Mouse (Mus musculus): ENCODE results near the gene Stk39. TPM values are rescaled to one million over a fixed set of nuclear protein-coding genes. Genes with fewer than 3 reads are reported as not detected.

Gene Stk39
- polyA plus RNA-seq, 1 experiment from 2014 or later, result 39.5 TPM

DNA sequence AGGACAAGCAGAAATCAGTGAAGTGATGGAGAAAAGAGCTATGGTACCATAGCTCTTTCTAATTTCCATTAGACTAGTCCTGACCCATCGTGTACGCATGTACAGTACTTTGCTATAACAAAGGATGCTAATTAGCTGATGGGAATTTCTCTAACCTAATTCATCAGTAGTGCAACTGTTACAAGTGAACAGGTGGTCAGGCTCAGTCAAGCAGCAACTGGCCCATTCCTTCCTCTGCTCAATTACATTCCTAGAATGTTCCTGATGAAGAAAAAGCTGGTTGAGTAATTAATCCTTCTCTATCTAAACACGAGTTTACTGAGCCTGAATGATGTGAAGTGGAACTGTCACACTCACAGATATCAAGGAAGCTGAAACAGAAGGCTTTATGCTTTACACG lies 275.8 kb downstream of the Stk39 start:
- Histone ChIP-seq H3K4me3 (ENCODE audit: low read depth, low read length) (no peak overlapping the region), H3K4me2 (ENCODE audit: low read depth) (no peak overlapping the region), H3K9ac (ENCODE audit: low read length) (no peak overlapping the region), H3K27me3 (ENCODE audit: control insufficient read depth, insufficient read depth, low read length) (no peaks in the 10 kb centered on the region), H3K9me3 (ENCODE audit: control insufficient read depth, low read length) (no peaks in the 10 kb centered on the region), H3K27ac (ENCODE audit: low read depth, low read length) (no peak overlapping the region), H3K4me1 (ENCODE audit: control insufficient read depth, insufficient read depth, low read length) (no peaks in the 10 kb centered on the region), H3K36me3 (ENCODE audit: control insufficient read depth, insufficient read depth, low read length) (no peaks in the 10 kb centered on the region)
- ATAC-seq (ENCODE audit: insufficient read depth, low FRiP score, low TSS enrichment) (no peak), DNase-seq (ENCODE audit: low spot score) (no peak)
- 77% methylated on average over 4 of the region's 4 CpGs for whole genome bisulfite sequencing

DNA sequence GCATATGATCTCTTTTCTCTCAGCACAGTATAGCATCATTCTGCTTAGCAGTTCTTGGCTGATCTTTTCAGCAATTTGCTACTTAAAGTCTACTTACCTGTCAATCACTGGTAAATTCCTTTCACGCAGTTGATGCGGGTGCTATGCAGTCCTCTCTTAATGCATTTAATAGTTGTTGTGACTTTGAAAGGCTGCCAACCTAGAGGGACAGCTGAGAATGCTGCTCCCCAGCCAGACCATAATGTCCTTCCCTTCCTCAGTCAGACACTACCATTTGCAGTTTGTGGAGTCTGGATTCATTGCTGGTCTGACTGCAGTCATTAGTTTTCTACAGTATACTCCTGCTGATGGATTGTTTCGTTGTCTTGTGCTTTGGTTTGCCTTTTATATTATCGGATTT lies 277.6 kb downstream of the Stk39 start:
- no peaks in the 10 kb centered on the region for H3K27me3 ChIP-seq (ENCODE audit: control insufficient read depth, insufficient read depth, low read length)
- ATAC-seq (ENCODE audit: insufficient read depth, low FRiP score, low TSS enrichment) (no peak), DNase-seq (ENCODE audit: low spot score) (no peak)
- H3K9me3 ChIP-seq (ENCODE audit: control insufficient read depth, low read length), result no peaks in the 10 kb centered on the region
- no peak overlapping the region for H3K4me2 ChIP-seq (ENCODE audit: low read depth)
- H3K4me1 ChIP-seq (ENCODE audit: control insufficient read depth, insufficient read depth, low read length), result no peaks in the 10 kb centered on the region
- no peak overlapping the region for H3K9ac ChIP-seq (ENCODE audit: low read length)
- no peak overlapping the region for H3K4me3 ChIP-seq (ENCODE audit: low read depth, low read length)
- no peaks in the 10 kb centered on the region for H3K36me3 ChIP-seq (ENCODE audit: control insufficient read depth, insufficient read depth, low read length)
- H3K27ac ChIP-seq (ENCODE audit: low read depth, low read length), result no peak overlapping the region
- 83% methylated on average over 4 of the region's 4 CpGs for WGBS

DNA sequence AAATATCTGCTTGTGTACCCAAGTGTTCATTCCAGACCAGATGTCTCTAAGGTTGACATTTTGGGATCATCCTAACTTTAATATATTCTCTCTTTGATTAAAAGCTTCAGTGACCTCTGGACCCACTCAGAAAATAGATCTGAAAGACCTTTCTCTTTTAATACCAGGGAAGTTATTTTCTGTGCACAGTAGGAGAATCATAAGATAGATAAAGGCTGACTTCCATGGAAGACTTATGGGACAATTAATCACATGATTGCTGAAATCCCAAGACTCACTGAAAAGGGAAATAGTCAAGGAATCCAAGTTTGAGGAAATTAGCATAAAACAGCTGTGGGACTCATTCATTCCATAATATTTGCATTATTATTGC lies 278.6 kb downstream of the Stk39 start:
- H3K9me3 ChIP-seq (ENCODE audit: control insufficient read depth, low read length), result no peaks in the 10 kb centered on the region
- H3K4me3 ChIP-seq (ENCODE audit: low read depth, low read length), result no peak overlapping the region
- H3K4me1 ChIP-seq (ENCODE audit: control insufficient read depth, insufficient read depth, low read length), result no peaks in the 10 kb centered on the region
- no peak overlapping the region for H3K4me2 ChIP-seq (ENCODE audit: low read depth)
- H3K27me3 ChIP-seq (ENCODE audit: control insufficient read depth, insufficient read depth, low read length), result no peaks in the 10 kb centered on the region
- no peak for ATAC-seq (ENCODE audit: insufficient read depth, low FRiP score, low TSS enrichment)
- no peaks in the 10 kb centered on the region for H3K36me3 ChIP-seq (ENCODE audit: control insufficient read depth, insufficient read depth, low read length)
- no peak overlapping the region for H3K9ac ChIP-seq (ENCODE audit: low read length)
- H3K27ac ChIP-seq (ENCODE audit: low read depth, low read length), result no peak overlapping the region
- DNase-seq (ENCODE audit: low spot score), result no peak

DNA sequence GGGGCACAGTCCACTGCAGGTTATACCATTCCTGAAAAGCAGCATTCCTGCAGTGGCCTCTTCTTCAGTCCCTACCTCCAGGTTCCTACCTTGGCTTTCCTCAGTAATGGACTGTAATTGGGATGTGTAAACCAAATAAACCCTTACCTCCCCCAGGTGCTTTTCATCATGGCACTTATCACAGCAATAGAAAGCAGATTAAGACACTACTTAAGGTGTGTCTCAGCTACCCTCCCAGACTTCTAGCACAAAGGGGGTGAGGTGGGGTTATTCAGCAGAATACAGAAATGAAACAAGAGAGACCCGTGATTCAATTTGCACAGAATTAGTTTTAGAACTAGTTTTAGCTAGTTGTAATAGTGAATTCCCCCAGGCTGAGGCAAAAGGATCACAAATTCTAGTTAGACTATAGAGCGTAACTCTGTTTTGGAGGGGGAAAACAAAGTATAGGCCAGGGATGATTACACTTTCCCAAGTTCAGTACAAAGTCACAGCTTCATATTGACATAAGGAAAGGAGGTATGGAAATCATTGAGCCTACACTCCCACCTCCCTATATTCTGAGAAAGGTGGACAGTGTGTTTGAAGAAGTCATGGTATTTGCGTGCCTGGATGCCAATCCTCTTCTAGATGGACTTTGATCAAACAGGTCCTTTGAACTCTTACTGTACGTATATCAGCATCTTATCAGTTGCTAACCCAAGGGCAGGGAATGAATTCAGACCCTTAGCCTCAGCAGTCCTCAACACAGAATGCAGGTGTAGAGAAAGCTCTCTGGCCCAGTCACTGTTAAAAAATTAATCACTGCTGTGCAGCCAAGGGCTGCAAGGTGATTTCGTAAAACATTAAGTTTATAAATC lies 279.2 kb downstream of the Stk39 start:
- no peak overlapping the region for H3K4me3 ChIP-seq (ENCODE audit: low read depth, low read length)
- no peaks in the 10 kb centered on the region for H3K9me3 ChIP-seq (ENCODE audit: control insufficient read depth, low read length)
- no peaks in the 10 kb centered on the region for H3K36me3 ChIP-seq (ENCODE audit: control insufficient read depth, insufficient read depth, low read length)
- 79% methylated on average over 5 of the region's 5 CpGs for WGBS
- H3K4me1 ChIP-seq (ENCODE audit: control insufficient read depth, insufficient read depth, low read length), result no peaks in the 10 kb centered on the region
- no peak overlapping the region for H3K9ac ChIP-seq (ENCODE audit: low read length)
- no peaks in the 10 kb centered on the region for H3K27me3 ChIP-seq (ENCODE audit: control insufficient read depth, insufficient read depth, low read length)
- H3K4me2 ChIP-seq (ENCODE audit: low read depth), result no peak overlapping the region
- DNase-seq (ENCODE audit: low spot score) (no peak), ATAC-seq (ENCODE audit: insufficient read depth, low FRiP score, low TSS enrichment) (no peak)
- no peak overlapping the region for H3K27ac ChIP-seq (ENCODE audit: low read depth, low read length)

DNA sequence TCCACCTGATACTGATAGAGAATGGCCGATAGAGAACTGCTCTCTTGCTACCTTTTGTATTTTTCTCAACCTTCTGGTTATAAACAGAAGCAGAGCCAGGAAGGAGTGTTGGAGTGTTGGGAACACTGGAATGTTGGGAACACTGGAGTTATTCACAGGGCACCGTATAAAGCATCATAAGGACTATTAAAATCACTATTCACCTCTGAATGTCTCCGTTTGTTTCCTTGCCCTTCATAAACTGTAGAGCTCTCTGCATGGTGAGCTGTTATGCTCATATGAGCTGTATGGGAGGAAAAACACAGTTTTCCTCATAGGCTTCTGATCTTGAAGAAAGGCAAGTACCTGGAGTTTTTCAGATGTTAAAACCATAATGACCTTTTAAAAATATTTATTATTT lies 295.6 kb downstream of the Stk39 start:
- 89% methylated on average over 3 of the region's 3 CpGs for whole genome bisulfite sequencing
- H3K36me3 ChIP-seq (ENCODE audit: control insufficient read depth, insufficient read depth, low read length), result no peaks in the 10 kb centered on the region
- ATAC-seq (ENCODE audit: insufficient read depth, low FRiP score, low TSS enrichment), result no peak
- H3K9me3 ChIP-seq (ENCODE audit: control insufficient read depth, low read length), result no peaks in the 10 kb centered on the region
- H3K27ac ChIP-seq (ENCODE audit: low read depth, low read length), result no peak overlapping the region
- H3K4me2 ChIP-seq (ENCODE audit: low read depth), result no peak overlapping the region
- DNase-seq (ENCODE audit: low spot score), result no peak
- H3K4me1 ChIP-seq (ENCODE audit: control insufficient read depth, insufficient read depth, low read length), result no peaks in the 10 kb centered on the region
- no peak overlapping the region for H3K4me3 ChIP-seq (ENCODE audit: low read depth, low read length)
- no peaks in the 10 kb centered on the region for H3K27me3 ChIP-seq (ENCODE audit: control insufficient read depth, insufficient read depth, low read length)
- H3K9ac ChIP-seq (ENCODE audit: low read length), result no peak overlapping the region

DNA sequence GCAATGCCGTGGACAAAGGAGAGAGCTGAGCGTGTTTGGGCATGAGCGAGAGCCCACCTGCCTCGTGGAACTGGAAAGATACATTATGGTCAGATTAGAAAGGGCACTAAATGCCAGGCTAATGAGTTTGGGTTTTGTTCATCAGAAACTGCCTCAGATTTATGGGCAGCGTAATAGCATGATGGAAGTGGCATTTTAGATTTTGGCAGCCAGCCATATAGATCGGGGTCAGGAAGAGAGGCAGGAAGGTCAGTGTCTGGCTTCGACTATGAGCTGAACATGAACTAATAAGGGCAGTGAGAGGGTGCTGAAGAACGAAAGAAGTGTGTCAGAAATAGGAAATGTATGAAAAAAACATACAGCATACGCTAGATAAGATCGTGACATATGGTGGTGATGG lies 300.8 kb downstream of the Stk39 start:
- Histone ChIP-seq H3K4me3 (ENCODE audit: low read depth, low read length) (no peak overlapping the region), H3K27ac (ENCODE audit: low read depth, low read length) (no peak overlapping the region), H3K27me3 (ENCODE audit: control insufficient read depth, insufficient read depth, low read length) (no peaks in the 10 kb centered on the region), H3K4me1 (ENCODE audit: control insufficient read depth, insufficient read depth, low read length) (no peaks in the 10 kb centered on the region), H3K9me3 (ENCODE audit: control insufficient read depth, low read length) (no peaks in the 10 kb centered on the region), H3K36me3 (ENCODE audit: control insufficient read depth, insufficient read depth, low read length) (no peaks in the 10 kb centered on the region), H3K9ac (ENCODE audit: low read length) (no peak overlapping the region), H3K4me2 (ENCODE audit: low read depth) (no peak overlapping the region)
- no peak for DNase-seq (ENCODE audit: low spot score)
- 82% methylated on average over 10 of the region's 10 CpGs for WGBS
- ATAC-seq (ENCODE audit: insufficient read depth, low FRiP score, low TSS enrichment), result no peak

DNA sequence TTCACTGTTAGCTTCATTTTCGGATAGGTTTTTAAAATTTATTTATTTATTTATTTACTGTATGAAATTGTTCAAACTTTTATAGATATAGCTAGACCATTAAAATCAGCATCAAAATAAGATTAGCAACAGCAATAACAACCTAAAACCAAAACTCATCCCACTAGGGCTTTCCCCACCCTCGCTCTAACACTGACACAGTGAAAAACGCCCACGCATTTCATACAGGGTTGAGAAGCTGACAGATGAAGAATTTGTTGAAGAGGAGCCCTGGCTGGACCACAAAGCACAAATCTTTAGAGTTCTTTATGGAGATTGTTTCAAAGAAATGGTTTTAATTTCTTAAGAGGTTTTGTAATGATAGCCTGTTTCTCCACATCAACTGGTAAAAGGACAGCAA lies 310.1 kb downstream of the Stk39 start:
- DNase-seq (ENCODE audit: low spot score) (no peak), ATAC-seq (ENCODE audit: insufficient read depth, low FRiP score, low TSS enrichment) (no peak)
- Histone ChIP-seq H3K4me1 (ENCODE audit: control insufficient read depth, insufficient read depth, low read length) (no peaks in the 10 kb centered on the region), H3K4me3 (ENCODE audit: low read depth, low read length) (no peak overlapping the region), H3K27ac (ENCODE audit: low read depth, low read length) (no peak overlapping the region), H3K9ac (ENCODE audit: low read length) (no peak overlapping the region), H3K4me2 (ENCODE audit: low read depth) (no peak overlapping the region), H3K9me3 (ENCODE audit: control insufficient read depth, low read length) (no peaks in the 10 kb centered on the region), H3K27me3 (ENCODE audit: control insufficient read depth, insufficient read depth, low read length) (no peaks in the 10 kb centered on the region), H3K36me3 (ENCODE audit: control insufficient read depth, insufficient read depth, low read length) (no peaks in the 10 kb centered on the region)
- WGBS, result 89% methylated on average over 4 of the region's 4 CpGs

DNA sequence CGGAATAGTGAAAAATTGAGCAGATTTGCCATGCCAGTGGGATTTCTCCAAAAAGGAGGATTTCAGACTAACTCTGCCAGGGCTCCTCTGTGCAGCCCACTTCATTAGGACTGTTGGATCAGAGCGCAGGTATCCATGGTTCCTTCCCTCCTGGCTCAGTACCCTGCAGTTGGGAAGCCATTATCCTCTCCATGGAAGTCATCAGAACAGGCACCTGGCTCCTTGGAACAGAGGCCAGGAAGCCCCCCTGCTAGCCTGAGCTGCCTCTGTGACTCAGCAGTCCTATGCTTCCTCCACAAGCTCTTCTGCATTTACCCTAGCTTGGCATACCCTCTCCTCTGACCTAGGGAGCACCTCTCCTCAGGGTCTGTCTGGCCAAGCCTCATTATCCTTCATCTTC lies 311.5 kb downstream of the Stk39 start:
- Histone ChIP-seq H3K4me2 (ENCODE audit: low read depth) (no peak overlapping the region), H3K27ac (ENCODE audit: low read depth, low read length) (no peak overlapping the region), H3K27me3 (ENCODE audit: control insufficient read depth, insufficient read depth, low read length) (no peaks in the 10 kb centered on the region), H3K4me1 (ENCODE audit: control insufficient read depth, insufficient read depth, low read length) (no peaks in the 10 kb centered on the region), H3K4me3 (ENCODE audit: low read depth, low read length) (no peak overlapping the region), H3K9me3 (ENCODE audit: control insufficient read depth, low read length) (no peaks in the 10 kb centered on the region), H3K36me3 (ENCODE audit: control insufficient read depth, insufficient read depth, low read length) (no peaks in the 10 kb centered on the region), H3K9ac (ENCODE audit: low read length) (no peak overlapping the region)
- no peak for DNase-seq (ENCODE audit: low spot score)
- 88% methylated on average over 2 of the region's 2 CpGs for WGBS
- ATAC-seq (ENCODE audit: insufficient read depth, low FRiP score, low TSS enrichment), result no peak

All from neural tube, embryonic 11.5 days (tissue).